Mouse (Mus musculus) CD4-positive, CD25-positive, alpha-beta regulatory T cell, adult 2 months (primary cell): ENCODE measurements around the gene Parp4.

Source experiments
- DNase-seq: peaks from one replicate; pipeline ENCODE4 v3.0.0-alpha.2; 2012; ENCODE audit warnings: low read depth, low spot score

The Parp4 gene

GRCm38 (mm10) chr14:56613212-56613611 lies 37.8 kb downstream of the Parp4 start:
- DNase-seq = no peak

- DNase-seq = no peak
Measured at GRCm38 (mm10) chr14:56617470-56617869, 42.1 kb downstream of the Parp4 start.

GRCm38 (mm10) chr14:56620425-56620824 lies 45.0 kb downstream of the Parp4 start:
- no peak for DNase-seq

- DNase-seq = no peak
Measured at GRCm38 (mm10) chr14:56626202-56626601, 50.8 kb downstream of the Parp4 start.

GRCm38 (mm10) chr14:56628336-56628735 lies 52.9 kb downstream of the Parp4 start:
- DNase-seq = no peak

- no peak for DNase-seq
Measured at GRCm38 (mm10) chr14:56631109-56631508, 55.7 kb downstream of the Parp4 start.

GRCm38 (mm10) chr14:56647206-56647605 lies 71.8 kb downstream of the Parp4 start:
- DNase-seq = no peak

GRCm38 (mm10) chr14:56649448-56649847 lies 74.0 kb downstream of the Parp4 start:
- no peak for DNase-seq

GRCm38 (mm10) chr14:56665651-56666050 lies 90.2 kb downstream of the Parp4 start:
- DNase-seq = no peak

GRCm38 (mm10) chr14:56666909-56667308 lies 91.5 kb downstream of the Parp4 start:
- no peak for DNase-seq

GRCm38 (mm10) chr14:56667969-56668802 lies 92.8 kb downstream of the Parp4 start, which contains the start of gene Mphosph8:
TSS of gene Mphosph8 (plus strand) at chr14:56668248.
- peak; percentile 99 for DNase-seq

GRCm38 (mm10) chr14:56669046-56669620 lies 93.7 kb downstream of the Parp4 start:
- DNase-seq = peak; percentile 14

- DNase-seq = no peak
Measured at GRCm38 (mm10) chr14:56685426-56685825, 110.0 kb downstream of the Parp4 start.

- no peak for DNase-seq
Measured at GRCm38 (mm10) chr14:56689116-56689515, 113.7 kb downstream of the Parp4 start.

- DNase-seq = no peak
Measured at GRCm38 (mm10) chr14:56689766-56690165, 114.3 kb downstream of the Parp4 start.

GRCm38 (mm10) chr14:56695495-56695894 lies 120.1 kb downstream of the Parp4 start:
- DNase-seq = no peak

- DNase-seq = no peak
Measured at GRCm38 (mm10) chr14:56697836-56698235, 122.4 kb downstream of the Parp4 start.

- no peak for DNase-seq
Measured at GRCm38 (mm10) chr14:56702644-56703043, 127.2 kb downstream of the Parp4 start.

GRCm38 (mm10) chr14:56705687-56706086 lies 130.3 kb downstream of the Parp4 start:
- DNase-seq = no peak
